Mouse (Mus musculus) erythroblast, embryonic 14.5 days (primary cell): ENCODE measurements around the gene Spef1.

Experiments used
- GATA1 ChIP-seq: IDR thresholded peaks from 2 replicates; pipeline ENCODE4 v1.6.1; 2012; ENCODE audit warnings: low read length, inconsistent platforms, mixed read lengths
- TAL1 ChIP-seq: IDR thresholded peaks from 3 replicates; pipeline ENCODE4 v1.6.1; 2012; ENCODE audit warnings: low read length, inconsistent platforms, mixed read lengths

- no peak for TF ChIP-seq TAL1
- no peak for TF ChIP-seq GATA1
These were observed 60.9 kb downstream of the Spef1 start for GRCm38 (mm10) chr2:131125964-131126815.
